Mouse (Mus musculus): ENCODE measurements around the gene Nemp1. TPM values are rescaled to one million over a fixed set of nuclear protein-coding genes. Genes with fewer than 3 reads are reported as not detected.
A peak's percentile ranks its signal among the peaks of the same experiment; 100 is the strongest.

Gene Nemp1
- polyA plus RNA-seq, 1 experiment, result 6.7 TPM

- Histone ChIP-seq H3K27ac (ENCODE audit: control insufficient read depth, insufficient read depth, low read depth, low read length, poor library complexity) (peak overlapping the region; percentile 84), H3K4me3 (replicated peaks; ENCODE audit: control insufficient read depth, low read depth, low read length) (peak overlapping the region; percentile 73), H3K4me1 (ENCODE audit: control insufficient read depth, insufficient read depth, low read length) (peaks cover 4% of the 10 kb centered on the region)
- TF ChIP-seq POLR2A (IDR thresholded peaks at IDR 0.05; ENCODE audit: borderline replicate concordance, control insufficient read depth, low read depth, low read length) (no peak), CTCF (IDR thresholded peaks at IDR 0.05; ENCODE audit: control insufficient read depth, insufficient read depth, low read length) (no peak)
- under 1% methylated on average over 55 of the region's 55 CpGs for WGBS
These were observed 73.0 kb downstream of the Nemp1 start for GRCm38 (mm10) chr10:127739661-127740161.

- Histone ChIP-seq H3K4me3 (replicated peaks; ENCODE audit: control insufficient read depth, low read depth, low read length) (no peak overlapping the region), H3K4me1 (ENCODE audit: control insufficient read depth, insufficient read depth, low read length) (peaks cover 2% of the 10 kb centered on the region), H3K27ac (ENCODE audit: control insufficient read depth, insufficient read depth, low read depth, low read length, poor library complexity) (no peak overlapping the region)
- peak; percentile 44 for TF ChIP-seq CTCF (IDR thresholded peaks at IDR 0.05; ENCODE audit: control insufficient read depth, insufficient read depth, low read length)
- no peak for TF ChIP-seq POLR2A (IDR thresholded peaks at IDR 0.05; ENCODE audit: borderline replicate concordance, control insufficient read depth, low read depth, low read length)
- WGBS, result 72% methylated on average over 5 of the region's 5 CpGs
These were observed 78.0 kb downstream of the Nemp1 start for GRCm38 (mm10) chr10:127744661-127745060.

- H3K4me3 ChIP-seq (replicated peaks; ENCODE audit: control insufficient read depth, low read depth, low read length), result no peak overlapping the region
- TF ChIP-seq POLR2A (IDR thresholded peaks at IDR 0.05; ENCODE audit: borderline replicate concordance, control insufficient read depth, low read depth, low read length), result no peak
- no peak for TF ChIP-seq CTCF (IDR thresholded peaks at IDR 0.05; ENCODE audit: control insufficient read depth, insufficient read depth, low read length)
- peaks cover 2% of the 10 kb centered on the region for H3K4me1 ChIP-seq (ENCODE audit: control insufficient read depth, insufficient read depth, low read length)
- H3K27ac ChIP-seq (ENCODE audit: control insufficient read depth, insufficient read depth, low read depth, low read length, poor library complexity), result no peak overlapping the region
- 42% methylated on average over 5 of the region's 5 CpGs for WGBS
These were observed 79.2 kb downstream of the Nemp1 start for GRCm38 (mm10) chr10:127745886-127746285.

GRCm38 (mm10) chr10:127747254-127747653 lies 80.6 kb downstream of the Nemp1 start:
- no peak overlapping the region for H3K27ac ChIP-seq (ENCODE audit: control insufficient read depth, insufficient read depth, low read depth, low read length, poor library complexity)
- peaks cover 1% of the 10 kb centered on the region for H3K4me1 ChIP-seq (ENCODE audit: control insufficient read depth, insufficient read depth, low read length)
- WGBS, result 90% methylated on average over 8 of the region's 8 CpGs
- H3K4me3 ChIP-seq (replicated peaks; ENCODE audit: control insufficient read depth, low read depth, low read length), result no peak overlapping the region
- TF ChIP-seq CTCF (IDR thresholded peaks at IDR 0.05; ENCODE audit: control insufficient read depth, insufficient read depth, low read length) (no peak), POLR2A (IDR thresholded peaks at IDR 0.05; ENCODE audit: borderline replicate concordance, control insufficient read depth, low read depth, low read length) (no peak)

- WGBS, result 36% methylated on average over 8 of the region's 8 CpGs
- no peak for TF ChIP-seq CTCF (IDR thresholded peaks at IDR 0.05; ENCODE audit: control insufficient read depth, insufficient read depth, low read length)
- no peak for TF ChIP-seq POLR2A (IDR thresholded peaks at IDR 0.05; ENCODE audit: borderline replicate concordance, control insufficient read depth, low read depth, low read length)
- Histone ChIP-seq H3K27ac (ENCODE audit: control insufficient read depth, insufficient read depth, low read depth, low read length, poor library complexity) (peak overlapping the region; percentile 67), H3K4me1 (ENCODE audit: control insufficient read depth, insufficient read depth, low read length) (peaks cover 1% of the 10 kb centered on the region), H3K4me3 (replicated peaks; ENCODE audit: control insufficient read depth, low read depth, low read length) (no peak overlapping the region)
These were observed 82.3 kb downstream of the Nemp1 start for GRCm38 (mm10) chr10:127748847-127749612.

GRCm38 (mm10) chr10:127750136-127750777 lies 83.6 kb downstream of the Nemp1 start:
- Histone ChIP-seq H3K4me1 (ENCODE audit: control insufficient read depth, insufficient read depth, low read length) (peaks cover 1% of the 10 kb centered on the region), H3K4me3 (replicated peaks; ENCODE audit: control insufficient read depth, low read depth, low read length) (no peak overlapping the region), H3K27ac (ENCODE audit: control insufficient read depth, insufficient read depth, low read depth, low read length, poor library complexity) (no peak overlapping the region)
- TF ChIP-seq POLR2A (IDR thresholded peaks at IDR 0.05; ENCODE audit: borderline replicate concordance, control insufficient read depth, low read depth, low read length) (no peak), CTCF (IDR thresholded peaks at IDR 0.05; ENCODE audit: control insufficient read depth, insufficient read depth, low read length) (no peak)
- 76% methylated on average over 24 of the region's 24 CpGs for WGBS

Other genes with a start within 250 kb of the Nemp1 start
- gene Stac3, start 165.2 kb upstream of the Nemp1 start, polyA plus RNA-seq (2011; ENCODE audit: insufficient read depth, insufficient read length, low replicate concordance, missing spikeins), result 2.4 and 5.0 TPM in 2 replicates
- gene Ndufa4l2, start 151.9 kb upstream of the Nemp1 start, polyA plus RNA-seq (2011; ENCODE audit: insufficient read depth, insufficient read length, low replicate concordance, missing spikeins), result not detected in 2 replicates
- gene Shmt2, start 144.5 kb upstream of the Nemp1 start, polyA plus RNA-seq (2011; ENCODE audit: insufficient read depth, insufficient read length, low replicate concordance, missing spikeins), result 36.7 and 39.9 TPM in 2 replicates
- gene Nxph4, start 132.3 kb upstream of the Nemp1 start, polyA plus RNA-seq (2011; ENCODE audit: insufficient read depth, insufficient read length, low replicate concordance, missing spikeins), result not detected in 2 replicates
- gene Lrp1, start 45.8 kb upstream of the Nemp1 start, polyA plus RNA-seq (2011; ENCODE audit: insufficient read depth, insufficient read length, low replicate concordance, missing spikeins), result 23.5 and 48.3 TPM in 2 replicates
- gene Stat6, start 23.9 kb upstream of the Nemp1 start, polyA plus RNA-seq (2011; ENCODE audit: insufficient read depth, insufficient read length, low replicate concordance, missing spikeins), result 31.6 and 60.1 TPM in 2 replicates
- gene Nab2, start 1.7 kb downstream of the Nemp1 start, polyA plus RNA-seq (2011; ENCODE audit: insufficient read depth, insufficient read length, low replicate concordance, missing spikeins), result 3.3 and 4.0 TPM in 2 replicates
- gene Myo1a, start 38.3 kb downstream of the Nemp1 start, polyA plus RNA-seq (2011; ENCODE audit: insufficient read depth, insufficient read length, low replicate concordance, missing spikeins), result 1.4 and 1.7 TPM in 2 replicates
- 8.4 and 13.8 TPM in 2 replicates for gene Tac2, start 57.6 kb downstream of the Nemp1 start, polyA plus RNA-seq (2011; ENCODE audit: insufficient read depth, insufficient read length, low replicate concordance, missing spikeins)
- gene Zbtb39, start 72.6 kb downstream of the Nemp1 start, polyA plus RNA-seq (2011; ENCODE audit: insufficient read depth, insufficient read length, low replicate concordance, missing spikeins), result 1.1 and 3.9 TPM in 2 replicates
- 1.2 and 2.8 TPM in 2 replicates for gene Gpr182, start 84.8 kb downstream of the Nemp1 start, polyA plus RNA-seq (2011; ENCODE audit: insufficient read depth, insufficient read length, low replicate concordance, missing spikeins)
- not detected in 2 replicates for gene Rdh1, start 92.8 kb downstream of the Nemp1 start, polyA plus RNA-seq (2011; ENCODE audit: insufficient read depth, insufficient read length, low replicate concordance, missing spikeins)
- gene Rdh16f1, start 92.9 kb downstream of the Nemp1 start, polyA plus RNA-seq (2011; ENCODE audit: insufficient read depth, insufficient read length, low replicate concordance, missing spikeins), result not detected in 2 replicates
- gene Rdh9, start 109.5 kb downstream of the Nemp1 start, polyA plus RNA-seq (2011; ENCODE audit: insufficient read depth, insufficient read length, low replicate concordance, missing spikeins), result 0.55 TPM in 1 of 2 replicates, not detected in the other
- 0.62 TPM in 1 of 2 replicates, not detected in the other for gene Rdh16, start 134.3 kb downstream of the Nemp1 start, polyA plus RNA-seq (2011; ENCODE audit: insufficient read depth, insufficient read length, low replicate concordance, missing spikeins)
- not detected in 2 replicates for gene Rdh19, start 183.0 kb downstream of the Nemp1 start, polyA plus RNA-seq (2011; ENCODE audit: insufficient read depth, insufficient read length, low replicate concordance, missing spikeins)
- not detected in 2 replicates for gene Rdh16f2, start 199.6 kb downstream of the Nemp1 start, polyA plus RNA-seq (2011; ENCODE audit: insufficient read depth, insufficient read length, low replicate concordance, missing spikeins)
- gene Rdh7, start 221.9 kb downstream of the Nemp1 start, polyA plus RNA-seq (2011; ENCODE audit: insufficient read depth, insufficient read length, low replicate concordance, missing spikeins), result 1.1 and 4.5 TPM in 2 replicates
- not detected in 2 replicates for gene Sdr9c7, start 231.6 kb downstream of the Nemp1 start, polyA plus RNA-seq (2011; ENCODE audit: insufficient read depth, insufficient read length, low replicate concordance, missing spikeins)

All from bone marrow, adult 2 months (tissue).